Mouse (Mus musculus): ENCODE results near the gene Foxp4. TPM values are rescaled to one million over a fixed set of nuclear protein-coding genes. Genes with fewer than 3 reads are reported as not detected.

Foxp4 gene
- 10 to 100 TPM; 20.0 to 26.1 TPM for total RNA-seq (2021)
- long read RNA-seq, experiment 1, transcript Foxp4-204 (17 exons, 3,999 nt) = major isoform, 5 of 17 reads
- long read RNA-seq, experiment 1, transcript Foxp4-202 (17 exons, 3,198 nt) = major isoform, 5 of 17 reads
- long read RNA-seq, experiment 1, partial matches to known transcripts = 4 of 17 reads
- long read RNA-seq, experiment 1, other reads (novel, unspliced or antisense) = 3 of 17 reads
- long read RNA-seq, experiment 2, partial matches to known transcripts = 3 of 11 reads
- long read RNA-seq, experiment 2, other reads (novel, unspliced or antisense) = 8 of 11 reads

DNA sequence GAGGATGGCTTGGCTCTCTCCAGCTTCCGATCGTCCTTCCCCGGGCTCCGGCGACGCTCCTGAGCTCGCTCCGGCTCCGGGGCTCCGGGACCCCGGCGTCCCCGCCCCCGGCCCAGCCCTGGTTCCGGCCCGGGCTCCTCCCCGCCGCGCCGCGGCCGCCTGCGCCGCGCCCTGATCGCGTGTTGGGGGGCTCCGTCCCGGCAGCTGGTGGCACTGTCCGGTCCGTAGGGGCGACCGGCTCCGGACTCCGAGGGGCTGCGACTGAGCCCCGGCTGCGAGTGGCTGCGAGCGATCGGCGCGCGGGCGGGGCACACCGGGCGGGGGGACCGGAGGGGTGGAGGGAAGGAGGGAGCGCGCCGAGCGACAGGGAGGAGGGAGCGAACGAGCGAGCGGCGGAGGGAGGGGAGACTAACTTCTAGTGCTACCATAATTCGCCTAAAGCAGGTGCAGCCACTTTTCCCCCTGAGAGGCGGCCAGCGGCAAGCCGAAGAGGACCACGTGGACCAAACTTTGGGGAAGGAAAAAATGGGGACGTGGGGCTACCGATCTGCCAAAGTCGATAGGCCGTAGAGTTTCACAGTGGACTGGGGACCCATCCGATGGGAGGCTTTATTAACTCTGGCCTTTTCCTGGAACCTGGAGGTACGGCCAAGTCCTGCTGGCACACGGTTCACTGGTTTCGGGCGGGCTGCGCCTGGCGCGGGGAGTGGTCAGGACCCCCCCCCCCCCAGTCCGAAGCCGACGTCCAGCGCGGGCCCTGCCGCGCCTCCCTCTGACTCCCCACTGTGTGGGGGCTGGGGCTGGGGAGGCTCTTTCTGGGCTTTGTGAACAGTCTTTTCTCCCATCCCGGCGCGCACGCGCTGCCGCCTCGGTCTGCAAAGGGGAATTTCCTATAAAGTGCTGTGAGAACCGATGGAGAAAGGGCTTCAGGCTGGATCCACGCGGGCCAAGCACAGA is at the start of gene Foxp4:
Gene Foxp4 (minus strand): TSS at position 263 of the 957 bp plus-strand sequence.
- peak; percentile 77 to 79 for DNase-seq (ENCODE audit: low spot score in 2 of 2)

DNA sequence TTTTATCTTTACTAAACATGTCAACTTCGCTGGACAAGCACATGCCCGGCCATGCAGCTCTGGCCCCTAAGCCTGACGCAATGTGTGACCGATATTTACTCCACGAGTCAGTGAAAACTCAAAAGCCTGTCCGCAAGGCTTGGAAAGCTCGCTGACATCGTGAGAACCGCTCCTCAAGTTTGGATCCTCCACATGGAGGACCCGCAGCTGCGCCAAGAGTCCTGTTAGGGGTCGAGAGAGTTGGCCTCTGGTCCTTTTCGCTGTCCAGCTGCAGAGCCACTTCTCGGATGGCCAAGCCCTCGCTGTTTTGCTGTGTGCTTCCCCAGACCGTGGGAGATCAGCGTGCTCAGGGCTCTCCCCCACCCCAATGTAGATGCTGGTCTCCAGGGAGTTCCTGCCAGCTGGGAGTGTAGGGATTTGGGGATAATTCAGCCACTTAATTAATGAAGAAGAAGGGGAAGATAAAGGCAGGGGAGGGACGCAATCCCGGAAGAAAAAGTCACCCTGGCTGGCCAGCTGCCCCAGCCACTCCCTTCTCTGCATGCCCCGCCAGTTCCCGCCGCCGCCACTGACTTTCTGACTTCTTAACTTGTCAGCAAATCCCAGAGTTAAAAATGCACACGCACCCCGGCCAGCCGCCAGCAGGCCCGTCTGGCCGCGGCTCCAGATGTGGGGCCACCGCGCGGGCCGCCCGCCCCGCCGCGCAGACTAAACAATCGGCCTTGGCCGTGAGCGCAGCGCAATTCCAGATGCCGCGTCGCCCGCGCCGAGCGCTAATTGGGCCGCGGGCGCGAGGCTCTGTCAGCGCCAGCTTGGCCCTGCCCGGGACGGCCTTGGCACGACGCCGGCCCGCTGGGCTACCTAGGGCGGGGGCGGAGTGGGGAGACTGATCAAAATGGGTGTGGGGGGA is 49.4 kb upstream of the Foxp4 start:
- DNase-seq (ENCODE audit: low spot score in 2 of 2) = peak; percentile 62 to 66

GRCm38 (mm10) chr17:47965885-47966505 is 41.5 kb upstream of the Foxp4 start:
- no peak for DNase-seq (ENCODE audit: low spot score in 2 of 2)

- DNase-seq (ENCODE audit: low spot score in 2 of 2) = no peak
These were observed 33.8 kb upstream of the Foxp4 start for GRCm38 (mm10) chr17:47958046-47958790.

DNA sequence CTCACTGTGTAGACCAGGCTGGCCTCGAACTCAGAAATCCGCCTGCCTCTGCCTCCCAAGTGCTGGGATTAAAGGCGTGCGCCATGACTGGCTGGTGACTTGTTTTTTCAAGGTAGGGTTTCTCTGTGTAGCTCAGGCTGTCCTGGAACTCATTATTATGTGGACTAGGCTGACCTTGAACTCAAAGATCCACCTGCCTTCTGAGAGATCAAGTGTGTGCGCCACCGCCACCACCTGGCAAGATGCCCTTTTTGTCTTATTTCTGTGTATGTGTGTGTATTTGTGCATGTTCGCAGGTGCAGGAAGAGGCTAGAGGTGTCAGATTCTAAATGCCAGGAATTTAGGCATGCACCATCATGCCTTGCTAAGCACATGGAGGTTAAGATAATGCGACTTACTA is 32.0 kb upstream of the Foxp4 start:
- DNase-seq (ENCODE audit: low spot score in 2 of 2) = no peak

GRCm38 (mm10) chr17:47955054-47955741 is 30.8 kb upstream of the Foxp4 start:
- DNase-seq (ENCODE audit: low spot score in 2 of 2) = no peak

DNA sequence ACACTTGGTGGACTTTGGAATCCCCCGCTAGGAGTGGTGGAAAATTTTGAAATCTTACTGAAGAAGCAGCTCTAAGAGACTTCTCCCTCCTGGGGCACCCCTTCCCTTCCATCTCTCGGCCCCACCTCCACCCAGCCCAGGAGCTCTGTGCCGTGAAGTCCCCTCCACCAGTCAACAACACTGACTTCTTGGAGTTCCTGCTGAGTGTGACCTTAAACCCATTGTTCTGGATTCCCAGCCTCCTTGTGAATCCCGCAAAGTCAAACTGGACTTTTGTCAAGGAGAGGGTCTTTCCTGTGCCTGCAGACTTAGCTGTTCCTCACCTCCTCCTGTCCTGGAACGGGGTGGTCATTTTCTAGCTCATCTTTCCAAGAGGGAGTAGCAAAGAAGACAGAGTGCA is 28.8 kb upstream of the Foxp4 start:
- DNase-seq (ENCODE audit: low spot score in 2 of 2) = no peak

- DNase-seq (ENCODE audit: low spot score in 2 of 2) = no peak
These were observed 28.1 kb upstream of the Foxp4 start for GRCm38 (mm10) chr17:47952368-47953081.

GRCm38 (mm10) chr17:47951452-47951851 is 27.0 kb upstream of the Foxp4 start:
- no peak for DNase-seq (ENCODE audit: low spot score in 2 of 2)

- no peak for DNase-seq (ENCODE audit: low spot score in 2 of 2)
These were observed 26.4 kb upstream of the Foxp4 start for GRCm38 (mm10) chr17:47950831-47951230.

DNA sequence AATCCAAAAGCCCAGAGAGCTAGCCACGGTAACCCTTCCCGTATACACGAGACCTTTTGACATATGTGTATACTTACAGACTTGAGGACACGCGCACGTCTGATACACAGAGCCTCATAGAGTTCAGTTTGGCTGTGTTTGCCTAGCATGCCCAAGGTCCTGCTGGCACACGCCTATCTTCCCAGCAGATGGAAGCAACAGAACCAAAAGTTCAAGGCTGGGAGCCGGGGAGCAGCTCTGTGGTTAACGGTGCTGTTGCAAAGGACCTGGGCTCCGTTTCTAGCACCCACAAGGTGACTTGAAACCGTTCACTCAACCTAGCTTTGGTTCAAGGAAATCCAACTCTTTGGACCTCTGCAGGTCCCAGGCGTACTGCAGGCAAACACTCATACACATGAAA is 25.0 kb upstream of the Foxp4 start:
- no peak for DNase-seq (ENCODE audit: low spot score in 2 of 2)

DNA sequence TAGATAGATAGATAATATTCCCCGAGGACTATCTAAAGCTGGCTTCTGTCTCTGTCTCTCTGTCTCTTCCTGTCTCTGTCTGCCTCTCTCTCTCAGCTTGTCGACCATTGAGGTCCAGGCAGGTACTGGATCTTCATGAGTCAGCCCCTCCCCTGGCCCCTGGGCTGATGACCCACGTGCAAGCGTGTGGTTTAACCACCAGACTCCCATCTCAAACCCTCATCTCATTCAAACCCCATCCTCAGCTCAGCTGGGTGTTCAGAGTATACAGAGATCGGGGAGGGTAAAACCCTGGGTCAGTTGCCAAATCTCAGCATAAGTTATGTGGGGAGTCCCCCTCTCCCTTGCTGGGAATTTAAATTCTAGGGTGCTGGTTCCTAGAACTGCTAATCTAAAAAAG is 24.3 kb upstream of the Foxp4 start:
- no peak for DNase-seq (ENCODE audit: low spot score in 2 of 2)

GRCm38 (mm10) chr17:47946921-47947420 is 22.5 kb upstream of the Foxp4 start:
- no peak for DNase-seq (ENCODE audit: low spot score in 2 of 2)

DNA sequence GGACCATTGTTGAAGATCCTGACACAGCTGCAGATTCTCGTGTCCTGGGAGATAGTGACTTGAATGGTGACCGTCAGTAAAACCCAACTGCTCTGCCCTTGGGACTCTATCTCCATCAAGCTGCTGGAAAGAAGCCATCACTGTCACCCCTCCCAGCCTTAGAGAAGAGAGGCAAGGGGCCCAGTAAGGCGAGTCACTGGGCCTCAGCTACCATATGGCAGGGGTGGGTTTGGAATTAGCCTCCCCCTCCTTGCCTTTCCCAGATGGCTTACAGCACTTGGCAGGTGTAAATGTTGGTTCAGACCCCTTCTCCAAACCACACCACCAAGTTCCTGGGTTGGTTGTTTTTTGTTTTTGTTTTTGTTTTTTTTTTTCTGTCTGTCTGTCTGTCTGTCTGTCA is 21.7 kb upstream of the Foxp4 start:
- no peak for DNase-seq (ENCODE audit: low spot score in 2 of 2)

DNA sequence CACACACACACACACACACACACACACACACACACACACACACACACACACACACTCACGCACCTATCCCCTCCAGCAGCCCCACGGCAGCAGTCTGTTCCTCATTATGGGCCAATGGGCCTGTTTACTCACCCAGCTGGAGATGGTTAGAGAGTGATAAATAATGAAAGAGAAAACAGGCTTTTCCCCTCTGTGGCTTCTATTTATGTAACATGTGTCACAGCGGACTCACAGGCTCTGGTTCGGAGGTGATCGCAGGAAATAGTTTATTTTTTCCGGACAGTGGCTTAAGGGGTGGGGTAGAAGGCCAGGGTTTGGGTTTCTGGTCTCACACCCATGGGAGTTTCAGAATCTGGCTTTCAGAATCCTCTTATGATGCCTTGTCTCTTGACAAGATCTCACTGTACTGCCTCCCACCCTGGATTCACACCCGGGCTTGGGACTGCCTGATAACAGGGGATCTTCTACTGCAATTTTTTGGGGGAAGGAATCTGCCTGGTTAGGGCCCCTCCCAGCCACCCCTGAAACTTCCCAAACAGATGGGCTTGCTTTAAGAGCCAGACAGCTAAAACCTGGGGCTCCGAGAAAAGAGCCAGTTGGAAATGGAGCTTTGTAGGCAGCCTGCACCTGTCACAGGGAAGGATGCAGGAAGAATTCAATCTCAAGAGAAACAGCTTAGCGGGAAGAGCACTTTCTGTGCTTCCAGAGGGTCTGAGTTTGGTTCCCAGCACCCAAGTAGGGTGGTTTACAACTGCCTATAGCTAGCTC is 18.8 kb upstream of the Foxp4 start:
- no peak for DNase-seq (ENCODE audit: low spot score in 2 of 2)

- no peak for DNase-seq (ENCODE audit: low spot score in 2 of 2)
These were observed 17.6 kb upstream of the Foxp4 start for GRCm38 (mm10) chr17:47942008-47942407.

DNA sequence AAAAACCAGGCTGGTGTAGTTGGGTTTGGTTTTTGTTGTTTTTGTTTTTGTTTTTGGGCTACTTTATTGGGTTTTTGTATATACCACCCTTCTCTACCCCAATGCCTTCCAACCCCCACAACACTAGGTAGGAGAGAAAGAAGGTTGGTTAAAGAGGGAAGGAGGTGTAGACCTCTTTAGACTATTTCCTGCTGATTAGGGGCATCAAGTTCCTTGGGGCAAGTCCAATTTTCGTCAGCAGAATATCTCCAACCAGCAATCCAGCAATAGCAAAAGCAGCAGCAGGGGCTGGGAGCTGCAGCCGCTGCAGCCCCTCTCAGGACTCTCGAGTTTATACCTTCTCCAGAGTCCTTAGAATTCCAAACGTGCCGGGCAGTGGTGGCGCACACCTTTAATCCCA is 14.4 kb upstream of the Foxp4 start:
- DNase-seq (ENCODE audit: low spot score in 2 of 2) = no peak

Measured in adrenal gland, adult 18-20 months (tissue).